Mouse (Mus musculus) kidney, adult 9 months (tissue): ENCODE results near the gene Xlr4a.
"Not testable (repeated sequence)": the region's sequence is repeated elsewhere in the genome, so short reads cannot be mapped to it uniquely, and the experiment has no call there.

Experiments used
- DNase-seq: peaks from one replicate; pipeline ENCODE4 v3.0.0; 2022

Gene Xlr4a

DNA sequence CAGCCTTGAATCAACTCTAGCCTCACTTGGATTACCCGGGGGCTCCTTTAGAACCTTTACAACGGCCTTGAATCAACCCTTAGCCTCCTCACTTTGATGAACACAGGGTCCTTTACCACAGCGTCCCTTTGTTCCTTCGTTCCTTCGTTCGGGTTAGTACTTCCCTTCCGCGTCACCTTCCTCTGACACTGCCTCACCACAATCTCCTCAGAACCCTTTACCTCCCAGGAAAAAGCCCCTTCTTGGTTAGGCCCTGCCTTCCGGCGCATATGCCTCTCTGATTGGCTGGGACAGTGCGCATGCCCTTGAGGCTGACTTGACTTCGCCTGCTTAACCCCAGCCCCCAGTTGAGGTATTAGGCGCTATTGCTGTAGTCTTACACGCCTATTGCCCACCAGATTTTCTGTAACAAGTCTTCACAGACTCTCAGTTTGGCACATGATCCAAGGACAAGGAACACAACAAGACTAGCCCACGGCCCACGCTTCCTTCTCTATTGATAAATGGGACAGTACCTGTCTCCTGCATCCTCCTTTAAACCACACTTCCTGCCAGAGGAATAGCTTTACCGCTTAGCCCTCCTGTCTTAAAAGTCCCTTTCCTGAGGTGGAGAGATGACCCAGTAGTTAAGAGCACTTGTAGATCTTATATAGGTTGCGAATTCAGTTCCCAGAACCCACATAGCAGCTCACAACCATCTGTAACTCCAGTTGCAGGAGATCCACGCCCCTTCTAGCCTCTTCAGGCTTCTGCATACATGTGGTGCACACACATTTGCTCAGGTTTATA lies at the start of gene Xlr4a:
Gene Xlr4a, minus strand, starts transcription at position 212 of the 789 bp plus-strand sequence.
- not testable (repeated sequence) for DNase-seq

DNA sequence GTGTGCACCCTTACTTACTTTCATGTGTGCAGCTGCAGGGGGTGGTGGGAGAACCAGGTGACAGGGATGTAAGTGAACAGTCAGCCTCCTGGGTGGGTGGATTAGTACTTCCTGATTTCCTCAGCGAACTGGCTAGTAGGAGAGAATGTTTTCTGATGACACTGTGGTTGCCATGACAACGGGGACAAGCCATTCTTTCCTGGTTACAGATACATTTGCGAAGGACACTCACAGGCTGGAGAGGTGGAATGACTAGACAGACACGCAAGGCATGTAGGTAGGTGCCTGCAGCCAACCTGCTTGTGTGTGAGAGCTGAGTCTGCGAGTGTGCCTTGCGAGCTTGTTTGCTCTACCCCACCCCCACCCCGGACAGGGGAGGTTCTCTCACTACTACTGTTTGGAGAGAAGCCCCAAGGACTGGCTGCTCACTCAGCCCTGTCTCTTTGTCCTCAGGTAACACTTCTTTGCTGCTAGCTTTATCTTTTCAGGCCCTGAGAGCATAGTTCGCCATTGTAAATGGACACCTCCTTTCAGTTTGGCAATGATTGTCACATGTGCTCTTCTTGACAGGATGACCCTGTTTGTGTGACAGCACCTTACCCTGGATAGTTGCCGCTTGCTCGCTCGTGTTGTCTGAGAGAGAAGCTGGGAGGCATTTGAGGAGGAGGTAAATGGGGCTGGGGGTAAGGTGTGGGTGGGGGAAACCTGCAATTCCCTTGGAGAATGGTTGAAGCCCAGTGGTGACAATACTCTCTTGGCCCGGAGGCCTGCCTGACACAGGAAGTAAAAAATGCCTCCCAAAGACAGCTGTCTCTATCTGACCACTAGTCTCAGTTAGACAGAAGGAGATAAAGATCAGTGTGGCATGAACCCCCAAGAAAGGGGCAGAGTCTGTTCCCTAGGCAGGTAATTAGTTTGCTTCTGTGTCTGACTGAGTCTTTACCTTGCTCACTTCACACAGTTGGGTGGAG lies 40.9 kb upstream of the Xlr4a start:
- DNase-seq = not testable (repeated sequence)

DNA sequence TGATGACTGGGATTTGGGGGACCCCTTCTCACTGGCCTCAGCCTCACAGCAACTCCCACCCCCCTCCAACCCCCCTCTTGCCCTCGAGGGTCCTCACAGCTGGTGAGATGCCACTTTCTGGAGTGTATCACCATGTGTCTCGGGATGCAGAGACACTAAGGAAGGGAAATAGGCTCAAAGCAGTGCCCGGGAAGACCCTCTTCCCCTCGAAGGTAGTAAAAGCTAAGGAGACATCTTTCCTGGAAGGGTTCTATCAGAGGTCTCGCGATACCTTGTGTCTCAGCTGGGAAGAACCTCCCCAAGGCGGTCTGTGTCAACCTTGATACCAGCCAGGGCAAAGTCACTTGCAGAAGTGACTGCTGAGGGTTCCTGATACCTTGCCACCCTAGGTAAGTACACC lies 34.5 kb upstream of the Xlr4a start, which contains the start of gene Gm14685:
Gene Gm14685, plus strand, starts transcription at position 301 of the 400 bp plus-strand sequence.
- not testable (repeated sequence) for DNase-seq

DNA sequence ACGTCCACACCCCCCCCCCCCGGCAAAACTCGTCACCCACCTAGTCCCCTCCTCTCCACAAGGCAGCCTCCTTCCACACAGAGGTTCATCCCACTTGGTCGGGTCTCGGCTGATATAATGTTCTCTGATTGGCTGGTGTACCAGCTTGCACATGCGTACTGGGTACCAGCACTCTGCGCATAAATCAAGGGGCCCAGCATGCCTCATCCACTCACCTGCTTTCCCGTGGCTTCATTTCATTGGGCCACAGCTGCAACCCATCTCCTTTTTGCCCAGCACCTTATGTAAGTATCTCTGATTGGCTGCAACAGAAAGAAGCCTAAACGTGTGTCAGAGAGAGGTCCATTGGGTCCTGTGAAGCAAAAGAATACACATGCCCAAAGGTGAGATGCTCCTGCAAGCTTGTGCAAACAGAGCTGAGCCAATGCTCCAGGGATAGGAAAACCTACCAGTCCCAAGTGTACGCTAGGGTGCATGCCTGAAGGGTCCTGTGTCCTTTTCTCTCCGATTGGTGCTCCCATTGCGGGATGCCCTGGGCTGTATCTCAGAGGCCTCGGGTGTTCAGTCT lies 14.7 kb upstream of the Xlr4a start, which contains the start of gene Xlr3a:
Gene Xlr3a, minus strand, starts transcription at position 155 of the 568 bp plus-strand sequence.
- DNase-seq = peak; percentile 1

DNA sequence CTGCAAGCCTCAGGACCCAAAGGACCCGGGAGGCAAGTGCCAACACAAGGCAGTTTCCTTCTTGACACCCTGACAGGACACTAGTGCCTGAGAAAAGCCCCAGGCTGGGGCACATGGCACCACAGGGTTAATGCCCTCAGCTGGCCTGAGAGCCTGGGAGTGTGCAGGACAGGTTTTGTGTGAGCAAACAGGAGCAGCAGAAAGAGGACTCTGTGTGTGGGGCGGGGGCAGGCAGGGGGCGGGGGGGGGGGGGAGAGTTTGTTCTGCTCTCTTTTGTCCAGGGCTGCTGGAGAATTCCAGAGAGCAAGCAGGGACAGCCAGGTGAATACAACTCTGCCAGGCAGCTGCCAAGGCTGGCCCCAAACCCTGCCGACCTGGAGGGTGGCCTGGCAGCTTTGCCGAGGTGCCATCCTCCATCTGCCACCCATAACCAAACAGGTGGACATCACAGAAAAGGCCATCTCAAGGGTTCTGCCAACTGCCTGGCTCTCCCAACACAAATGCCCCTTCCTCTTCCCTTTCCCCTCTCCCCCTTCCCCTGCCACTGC lies 15.4 kb downstream of the Xlr4a start:
- not testable (repeated sequence) for DNase-seq

DNA sequence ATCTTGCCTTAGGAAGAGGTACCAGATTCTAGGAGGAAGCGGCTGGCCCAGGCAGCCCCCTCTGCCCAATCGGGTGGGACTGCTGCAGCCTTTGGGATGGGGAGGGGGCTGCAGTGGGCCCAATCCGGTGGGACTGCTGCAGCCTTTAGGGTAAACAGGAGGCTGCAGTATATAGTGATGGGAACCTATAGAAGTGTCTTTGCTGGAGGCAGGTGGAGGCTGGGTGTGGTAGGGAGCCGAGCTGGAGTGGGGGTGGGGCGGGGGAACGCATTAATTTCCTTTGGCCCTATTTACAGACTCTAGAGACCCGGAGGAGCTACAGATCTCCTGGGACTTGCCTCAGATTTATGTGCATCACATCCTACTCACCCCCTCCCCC lies 17.9 kb downstream of the Xlr4a start, which contains the start of gene Pnma3:
Gene Pnma3, plus strand, starts transcription at position 373 of the 379 bp plus-strand sequence.
- DNase-seq = no peak

DNA sequence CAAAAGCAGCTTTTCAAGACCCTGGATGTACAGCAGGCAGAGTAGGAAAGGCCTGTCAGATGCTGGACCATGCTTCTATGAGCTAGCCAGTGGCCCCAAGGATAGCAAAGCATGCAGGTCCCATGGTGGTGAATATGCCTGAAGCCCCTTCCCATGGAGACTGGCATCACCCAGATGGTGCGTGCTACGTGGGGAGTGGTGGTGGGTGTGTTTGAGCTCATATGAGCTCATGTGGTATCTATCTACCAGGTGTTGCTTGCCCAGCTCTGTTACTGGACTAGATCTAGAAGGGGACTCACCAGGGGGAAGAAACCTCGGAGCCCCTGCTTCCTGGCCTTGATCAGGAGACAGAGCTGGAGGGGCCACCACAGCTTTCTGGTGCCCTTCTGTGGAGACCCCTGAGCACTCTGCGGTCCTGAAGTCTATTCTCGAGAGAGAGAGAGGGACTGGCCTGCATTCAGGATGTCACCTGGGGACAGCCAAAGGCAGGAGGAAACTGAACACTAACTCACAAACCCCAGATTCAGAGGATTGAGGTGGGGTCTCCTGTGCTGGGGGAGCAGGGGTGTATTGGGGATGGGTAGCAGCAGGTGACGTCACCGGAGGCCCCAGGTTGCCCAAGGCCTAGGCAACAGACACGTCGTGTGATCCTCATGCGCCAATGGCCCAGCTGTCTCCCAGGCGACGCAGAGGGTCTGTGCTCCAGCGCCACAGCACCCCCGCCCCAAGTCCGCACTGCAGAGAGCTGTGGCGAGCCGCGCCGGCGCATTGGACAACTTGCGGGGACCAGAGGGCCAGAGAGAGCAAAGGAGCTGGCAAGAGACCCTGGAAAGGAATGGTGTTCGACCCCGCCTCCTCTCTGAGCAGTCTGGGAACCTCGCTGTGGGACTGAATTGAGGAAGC lies 18.5 kb downstream of the Xlr4a start:
- DNase-seq = no peak

DNA sequence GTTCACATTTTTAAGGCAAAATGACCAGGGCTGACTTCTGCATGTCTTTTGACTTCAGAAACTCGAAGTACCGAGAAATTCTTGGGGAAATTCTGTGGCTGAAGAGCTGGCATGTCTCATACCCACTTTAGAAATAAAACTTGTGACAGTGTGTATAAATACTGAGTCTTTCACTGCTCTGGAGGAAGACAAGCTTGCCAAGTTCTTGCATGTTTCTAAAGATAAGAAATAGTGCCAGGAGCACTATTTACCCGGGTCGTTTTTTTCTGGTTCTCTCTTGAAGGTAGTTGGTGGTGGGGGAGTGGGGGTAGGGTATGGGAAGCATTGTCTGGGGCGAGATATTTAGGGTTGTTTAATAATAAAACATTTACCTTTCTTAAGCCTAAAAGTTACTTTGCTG lies 20.0 kb downstream of the Xlr4a start:
- DNase-seq = no peak

DNA sequence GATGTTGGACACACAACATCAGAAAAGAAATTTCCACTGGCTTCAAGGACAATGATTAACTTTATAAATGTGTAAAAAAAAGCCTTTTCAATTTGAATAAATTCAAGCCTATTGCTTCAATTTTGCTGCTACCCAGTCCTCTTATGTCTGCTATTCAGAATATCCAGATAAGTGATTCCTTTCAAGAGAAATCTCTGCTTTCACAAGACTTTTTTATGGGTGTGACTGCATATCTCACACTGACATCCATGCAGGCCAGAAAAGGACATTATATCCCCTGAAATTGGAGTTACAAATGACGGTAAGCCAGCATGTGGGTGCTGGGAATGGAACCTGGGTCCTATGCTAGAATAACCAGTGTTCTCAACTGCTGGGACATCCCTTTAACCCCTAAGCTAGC lies 20.8 kb downstream of the Xlr4a start:
- no peak for DNase-seq

DNA sequence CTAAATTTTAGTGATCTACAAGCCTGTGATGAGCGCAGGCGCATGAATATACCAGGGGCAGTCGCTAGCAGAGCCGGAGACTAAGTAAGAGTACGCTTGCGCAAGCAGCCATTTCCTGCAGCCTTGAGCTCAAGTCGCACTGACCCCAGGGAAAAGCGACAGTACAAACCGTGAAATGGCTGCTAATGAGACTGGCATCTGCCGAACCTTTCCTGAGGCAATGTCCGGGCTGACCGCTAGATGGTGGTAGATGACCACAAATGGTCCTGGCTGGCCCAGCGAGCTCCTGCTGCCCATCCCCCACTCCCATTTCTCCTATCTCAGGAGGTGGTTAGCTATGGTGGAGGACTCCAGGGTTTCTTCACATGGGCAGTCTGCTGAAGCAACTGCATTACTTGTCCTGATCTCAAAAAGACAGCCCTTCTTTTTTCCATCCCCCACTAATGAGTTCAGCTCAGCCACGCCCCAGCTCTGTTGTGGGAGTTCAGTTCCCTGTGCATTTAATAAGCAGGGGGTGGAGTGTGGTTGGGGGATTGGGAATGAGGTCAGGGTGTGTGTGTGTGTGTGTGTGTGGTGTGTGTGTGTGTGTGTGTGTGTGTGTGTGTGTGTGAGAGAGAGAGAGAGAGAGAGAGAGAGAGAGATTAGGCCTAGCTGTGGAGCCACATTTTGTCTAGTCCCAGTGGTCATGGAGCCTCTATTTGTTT lies 28.3 kb downstream of the Xlr4a start:
- peak; percentile 95 for DNase-seq

DNA sequence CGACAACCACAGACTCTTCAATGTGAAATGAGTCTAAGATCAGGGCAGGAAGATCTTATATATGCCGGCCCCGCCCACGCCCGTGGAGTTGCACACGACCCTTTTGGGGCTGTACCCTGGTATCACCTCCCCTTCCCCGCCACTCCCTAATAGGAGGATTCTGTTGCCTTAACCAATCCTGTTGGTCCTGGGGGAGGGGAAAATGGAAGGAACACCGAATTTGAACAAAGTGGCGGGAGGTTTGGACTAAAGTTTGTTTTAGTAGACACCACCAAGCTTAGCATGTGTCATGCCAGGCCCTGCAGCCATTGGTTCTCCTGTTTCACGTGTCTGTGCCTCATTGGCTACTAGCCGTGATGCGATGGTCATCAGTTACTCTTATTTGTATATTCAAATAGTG lies 42.6 kb downstream of the Xlr4a start:
- DNase-seq = no peak

DNA sequence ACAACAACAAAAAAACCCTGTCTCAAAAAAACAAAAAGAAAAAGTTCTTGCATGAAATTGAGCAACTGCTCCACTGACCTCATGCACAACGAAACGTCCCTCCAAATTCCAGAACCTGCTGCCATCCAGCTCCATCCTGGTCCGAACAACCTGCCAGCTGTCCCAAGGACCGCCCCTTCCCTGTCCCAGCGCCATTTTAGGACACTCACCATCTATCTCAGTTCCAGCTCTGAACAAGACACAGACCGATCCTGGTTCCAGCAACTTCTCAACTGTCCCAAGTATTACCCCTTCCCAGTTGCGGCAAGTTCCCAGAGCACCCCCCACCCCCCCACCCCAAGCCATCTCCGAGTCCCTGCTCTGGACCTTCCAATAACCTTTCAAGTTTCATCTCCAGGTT lies 43.4 kb downstream of the Xlr4a start:
- no peak for DNase-seq

DNA sequence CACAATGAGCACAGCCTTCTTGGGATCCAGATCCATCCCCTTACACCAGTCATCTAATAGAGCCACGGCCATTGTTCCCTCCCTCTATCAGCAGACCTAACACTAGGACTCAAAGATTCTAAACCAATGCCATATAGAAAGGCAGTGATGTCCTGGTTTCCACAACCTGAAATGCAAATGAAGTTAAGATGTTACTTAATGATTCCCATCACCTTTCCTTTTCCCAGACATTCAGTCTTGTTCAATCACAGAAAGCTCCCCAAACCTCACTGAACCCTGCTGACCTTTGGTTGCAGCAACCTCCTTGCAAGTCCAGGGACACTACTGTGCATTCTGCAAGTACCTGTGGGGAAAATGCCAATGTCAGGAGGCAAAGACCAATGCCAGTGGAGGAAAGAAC lies 45.3 kb downstream of the Xlr4a start, which contains the start of gene Pnma5:
Gene Pnma5, minus strand, starts transcription at position 101 of the 400 bp plus-strand sequence.
- no peak for DNase-seq
